Mouse (Mus musculus) right cerebral cortex, postnatal 36 days (tissue): ENCODE results near the gene 4930564D02Rik.

ENCODE experiments used
- DNase-seq, 2 experiments: peaks; one replicate each; pipeline ENCODE4 v3.0.0; 2022; ENCODE audit warnings: low spot score in 2 of 2, mixed read lengths in 1 of 2

4930564D02Rik gene

DNA sequence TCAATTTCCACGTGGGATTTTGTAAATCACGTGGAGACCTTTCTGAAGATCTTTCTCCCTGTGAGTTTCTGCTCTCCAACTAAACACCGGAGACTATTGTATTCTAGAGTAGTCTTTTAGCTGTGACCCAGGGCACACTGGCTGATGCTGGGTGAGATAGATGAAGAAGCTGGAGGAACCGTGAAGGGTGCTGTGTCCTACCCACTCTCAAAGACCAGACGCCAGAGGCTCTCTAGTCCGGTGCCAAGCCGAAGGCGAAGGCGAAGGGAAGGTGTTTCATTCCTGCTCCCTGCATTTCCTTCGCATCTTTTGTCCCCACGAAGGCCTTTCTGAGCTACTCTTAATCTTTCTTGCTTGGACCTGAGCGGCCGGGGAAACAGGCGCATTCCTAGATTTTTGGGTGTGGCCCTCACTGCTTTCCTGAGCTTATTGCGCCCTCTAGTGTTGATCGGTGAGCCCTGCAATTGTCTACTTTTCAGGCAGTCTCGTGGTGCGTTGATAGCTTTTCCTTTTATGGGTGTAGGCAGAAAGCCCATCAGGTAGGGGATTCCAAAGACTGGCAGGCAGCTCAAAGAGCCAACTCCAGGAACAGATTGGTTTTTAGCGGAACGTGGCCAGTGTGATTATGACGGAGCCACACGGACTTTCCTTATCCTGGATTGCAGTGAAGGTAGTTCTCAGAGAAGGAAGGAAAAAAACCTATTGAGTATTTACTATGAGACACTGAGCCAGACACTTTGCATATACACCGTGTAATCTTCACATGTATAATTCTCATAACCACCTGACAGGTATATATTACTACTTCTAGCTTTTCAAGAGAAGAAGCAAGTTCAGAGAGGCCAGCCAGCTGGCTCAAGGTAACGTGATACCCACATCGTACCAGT is 7.8 kb upstream of the 4930564D02Rik start:
- DNase-seq: peak; percentile 71 to 78

DNA sequence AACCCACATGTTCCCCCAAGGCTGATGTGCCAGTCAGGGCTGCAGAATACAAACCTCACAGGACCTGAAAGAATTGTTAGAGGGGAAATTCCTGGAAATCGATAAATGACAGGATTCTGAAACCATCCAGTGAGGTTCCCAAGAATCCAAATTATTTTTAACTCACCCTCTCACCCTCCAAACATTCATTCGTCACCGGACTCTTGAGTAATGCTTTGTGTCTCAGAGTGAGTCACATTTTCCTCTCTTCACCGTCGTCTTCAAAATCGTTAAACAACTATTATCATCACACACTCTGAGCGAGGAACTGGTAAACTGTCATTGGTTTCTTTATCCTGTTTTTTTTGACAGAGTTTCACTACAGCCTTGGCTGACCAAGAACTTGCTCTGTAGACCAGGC is 6.7 kb upstream of the 4930564D02Rik start:
- no peak for DNase-seq

DNA sequence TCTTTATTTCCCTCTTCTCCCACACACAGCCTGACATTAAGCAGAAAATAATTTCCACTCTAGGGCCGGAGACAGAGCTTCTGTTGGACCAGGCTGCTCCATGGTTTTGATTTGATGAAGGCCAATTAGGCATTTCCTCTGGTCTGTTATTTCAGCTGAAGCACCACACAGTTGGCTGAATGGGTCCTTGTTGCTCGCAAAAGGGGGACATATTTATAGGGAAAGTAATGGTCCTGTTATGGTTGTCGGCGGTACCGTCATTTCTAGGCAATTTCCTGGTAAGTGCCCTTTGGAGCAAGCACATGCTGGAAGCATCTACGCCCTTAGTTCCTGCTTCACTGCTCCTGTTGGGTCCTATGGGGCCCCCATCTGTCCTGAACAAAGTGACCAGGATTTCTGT is 5.7 kb upstream of the 4930564D02Rik start:
- DNase-seq: no peak

DNA sequence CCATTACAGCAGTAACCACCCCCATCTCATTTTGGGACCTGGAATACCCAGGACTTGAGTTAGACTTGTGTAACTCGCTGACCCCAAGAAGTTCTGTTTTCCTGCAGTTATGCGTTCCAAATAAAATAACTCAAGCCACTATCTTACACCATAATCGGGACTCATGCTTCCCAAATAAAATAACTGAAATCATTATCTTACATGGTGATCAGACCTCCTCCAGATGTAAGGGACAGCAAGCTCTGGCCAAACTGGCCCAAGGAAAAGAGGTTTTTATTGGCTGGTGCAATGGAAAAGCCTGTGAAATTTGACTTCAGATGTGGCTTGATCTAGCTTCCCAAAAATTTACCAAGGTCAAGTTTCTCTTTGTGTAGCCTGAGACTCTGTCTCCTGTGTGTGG is 5.1 kb upstream of the 4930564D02Rik start:
- DNase-seq: no peak

DNA sequence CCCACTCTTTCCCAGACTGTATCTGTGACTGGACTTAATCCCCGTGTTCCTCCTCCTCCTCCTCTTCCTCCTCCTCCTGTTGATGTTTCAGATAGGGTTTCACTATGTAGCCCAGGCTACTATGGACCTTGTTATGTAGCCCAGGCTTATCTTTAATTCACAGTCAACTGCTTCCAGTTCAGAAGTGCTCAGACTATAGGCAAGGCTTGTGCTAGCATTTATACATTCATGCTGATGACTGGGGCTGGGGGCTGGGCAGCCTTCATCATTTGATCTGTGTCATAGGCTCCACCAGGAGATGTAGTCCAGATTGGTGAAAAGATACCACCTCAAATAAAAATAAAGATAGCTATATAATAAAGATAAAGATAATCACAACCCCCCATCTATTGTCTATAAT is 4.7 kb upstream of the 4930564D02Rik start:
- DNase-seq: no peak

DNA sequence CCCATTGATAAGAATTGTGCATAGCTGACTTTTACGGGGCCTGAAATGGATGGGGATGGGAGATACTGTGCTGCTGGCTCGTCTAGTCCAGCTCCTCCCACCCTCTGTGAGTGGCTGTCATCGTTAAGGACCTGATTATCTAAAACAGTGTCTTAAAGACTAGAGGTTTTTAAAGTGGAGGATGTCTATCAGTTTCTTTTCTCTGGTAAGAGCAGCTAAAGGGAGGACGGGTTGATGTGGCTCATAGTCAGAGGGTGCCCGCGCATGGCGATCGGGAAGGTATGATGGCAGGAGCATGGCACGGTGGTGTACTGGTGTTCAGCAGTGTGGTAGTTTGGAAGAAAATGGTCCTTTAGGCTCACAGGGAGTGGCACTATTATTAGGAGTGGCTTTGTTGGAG is 4.0 kb upstream of the 4930564D02Rik start:
- no peak for DNase-seq

DNA sequence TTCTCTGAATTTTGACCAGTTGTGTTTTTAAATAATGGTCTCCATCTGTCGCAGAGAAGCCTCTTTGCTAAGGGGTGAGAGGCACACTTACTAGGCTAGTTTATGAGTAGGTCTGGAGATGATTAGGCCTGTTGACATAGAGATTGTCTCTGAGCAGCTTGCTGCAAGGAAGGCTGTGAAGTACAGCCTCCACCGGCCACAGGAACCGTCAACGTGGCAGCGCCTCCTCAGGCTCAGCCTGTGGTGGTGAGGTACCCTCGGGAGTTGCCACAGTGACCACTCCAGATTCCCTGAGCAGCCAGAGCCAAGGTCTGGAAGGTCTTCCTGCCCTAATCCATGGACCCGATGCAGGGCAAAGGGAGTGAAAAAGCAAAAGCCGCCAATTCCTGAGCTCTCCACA is 3.9 kb downstream of the 4930564D02Rik start:
- DNase-seq: no peak

DNA sequence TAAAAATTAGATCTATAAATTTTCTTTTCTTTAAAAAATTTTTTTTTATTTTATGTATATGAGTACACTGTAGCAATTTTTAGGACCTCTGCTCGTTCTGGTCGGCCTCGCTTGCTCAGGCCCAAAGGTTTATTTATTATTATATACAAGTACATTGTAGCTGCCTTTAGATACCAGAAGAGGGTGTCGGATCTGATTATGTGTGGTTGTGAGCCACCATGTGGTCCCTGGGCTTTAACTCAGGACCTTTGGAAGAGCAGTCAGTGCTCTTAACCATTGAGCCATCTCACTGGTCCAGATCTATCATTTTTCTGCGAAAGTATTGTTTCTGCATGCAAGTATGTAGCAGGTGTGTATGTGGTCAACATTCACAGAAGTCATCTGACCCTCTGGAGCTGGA is 4.6 kb downstream of the 4930564D02Rik start:
- no peak for DNase-seq

DNA sequence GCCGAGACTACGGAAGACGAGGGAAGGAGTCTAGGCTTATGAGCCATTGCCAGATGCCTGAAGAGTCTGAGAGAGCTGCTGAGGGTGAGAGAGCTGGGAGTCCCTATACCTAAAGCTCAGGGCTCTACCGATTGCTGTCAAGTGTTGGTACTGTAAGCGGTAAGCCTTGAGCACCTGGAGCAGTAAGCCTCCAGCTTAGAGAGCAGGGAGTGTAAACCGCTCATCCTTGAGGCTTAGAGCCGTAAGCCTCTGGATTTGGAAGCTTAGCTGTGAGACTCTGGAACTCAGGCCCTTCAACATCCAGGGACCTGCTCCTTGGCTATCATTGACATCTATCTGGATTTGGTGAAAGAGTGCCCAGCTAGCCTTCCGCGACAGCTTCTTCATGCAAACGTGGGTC is 5.9 kb downstream of the 4930564D02Rik start:
- no peak for DNase-seq

DNA sequence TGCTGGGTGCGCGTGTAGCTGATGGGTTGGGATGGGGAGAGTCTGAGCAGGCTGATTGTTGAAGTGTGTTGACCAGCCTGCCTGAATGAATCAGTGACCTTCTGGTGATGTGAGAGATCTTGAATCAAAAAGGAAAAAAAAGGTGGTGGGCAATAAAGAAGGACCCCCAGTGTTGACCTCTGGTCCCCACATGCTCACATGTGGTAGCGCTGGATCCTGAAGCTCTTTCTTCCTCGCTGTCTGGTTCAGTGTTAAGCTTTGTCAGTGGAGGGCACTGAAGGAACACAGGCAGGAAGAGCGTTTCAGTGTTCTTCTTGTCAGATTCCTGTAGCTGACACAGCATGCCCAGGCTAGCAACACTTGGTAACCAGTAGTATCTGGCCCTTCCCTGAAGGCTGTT is 9.2 kb downstream of the 4930564D02Rik start:
- no peak for DNase-seq

DNA sequence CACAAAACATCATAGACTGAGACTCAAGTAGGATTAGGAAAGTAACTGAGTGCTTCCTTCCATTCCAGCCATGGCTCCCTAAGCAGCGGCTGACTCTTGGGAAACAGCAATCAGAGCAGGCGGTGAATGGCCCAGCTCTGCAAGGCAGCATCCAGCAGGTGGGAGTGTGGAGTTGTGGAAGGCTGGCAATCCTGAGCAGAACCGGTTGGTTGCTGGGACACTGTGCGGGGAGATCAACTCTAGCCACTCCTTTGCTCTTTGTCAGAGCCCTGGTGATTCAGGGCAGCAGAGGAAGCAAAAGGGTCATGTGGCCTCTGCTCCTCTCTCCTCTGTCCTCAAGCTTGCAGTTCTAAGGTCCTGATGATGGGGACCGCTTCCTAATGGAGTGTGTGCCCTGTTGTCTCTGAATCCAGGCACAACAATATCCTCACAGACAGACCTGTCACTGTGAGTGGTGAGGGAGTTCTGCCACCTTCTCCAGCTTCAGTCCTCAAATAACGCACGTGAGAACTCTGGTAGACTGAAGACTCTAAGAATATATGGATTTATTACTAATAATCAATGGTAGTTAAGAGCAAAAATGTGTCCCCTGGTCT is 11.7 kb downstream of the 4930564D02Rik start:
- peak; percentile 55 to 61 for DNase-seq

DNA sequence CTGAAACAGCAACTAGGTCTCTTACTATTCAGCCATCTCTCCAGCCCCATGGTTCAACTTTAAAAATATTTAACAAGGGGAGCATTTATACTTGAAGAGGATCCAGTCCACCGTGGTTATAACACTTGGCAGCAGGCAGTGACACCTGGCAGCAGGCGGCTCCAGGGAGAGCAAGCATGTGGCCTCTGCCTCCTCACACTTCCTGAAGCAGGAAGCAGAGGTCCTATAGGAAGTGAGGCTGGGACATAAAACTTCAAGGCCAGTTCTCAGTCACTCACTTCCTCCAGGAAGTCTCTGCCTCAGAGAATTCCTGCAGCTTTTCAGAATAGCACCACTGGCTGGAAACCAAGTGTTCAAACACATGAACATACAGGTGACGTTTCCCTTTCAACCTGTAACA is 20.7 kb downstream of the 4930564D02Rik start:
- no peak for DNase-seq

DNA sequence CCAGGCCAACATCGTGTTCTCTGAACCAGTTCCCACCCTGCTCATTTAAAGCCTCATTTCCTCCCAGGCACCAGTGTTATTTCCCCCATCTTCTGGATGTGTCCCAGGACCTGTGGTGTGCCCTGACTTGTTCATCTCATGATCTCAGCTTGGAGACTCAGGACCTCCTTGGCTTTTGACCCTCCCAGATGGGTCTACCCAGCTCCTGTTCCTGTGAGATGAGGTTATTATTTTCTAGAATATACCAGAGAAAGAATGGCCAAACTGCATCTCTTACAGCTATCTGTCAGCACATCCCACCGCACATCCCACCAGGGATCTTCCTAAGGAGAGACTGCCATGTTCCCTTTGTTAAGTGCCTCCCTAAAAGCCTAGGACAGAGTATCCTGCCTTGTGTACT is 22.0 kb downstream of the 4930564D02Rik start:
- DNase-seq: no peak

DNA sequence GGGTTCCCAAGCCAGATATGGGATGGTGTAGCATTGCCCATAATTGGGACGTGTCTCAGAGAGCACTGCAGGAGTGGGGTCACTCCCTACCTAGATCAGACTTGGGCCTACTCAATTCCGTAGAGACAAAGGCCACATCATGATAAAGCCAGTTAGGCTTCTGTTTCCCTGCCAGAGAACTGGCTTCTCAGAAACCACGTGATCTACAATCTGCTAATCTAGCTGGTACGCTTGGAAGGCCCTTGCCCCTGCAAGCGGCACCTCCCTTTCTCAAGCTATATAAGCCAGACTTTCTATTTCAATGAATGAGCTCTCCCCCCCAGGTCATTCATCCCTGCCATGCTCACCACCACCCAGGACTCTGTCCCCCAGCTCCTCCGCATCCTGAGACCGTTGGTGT is 23.5 kb downstream of the 4930564D02Rik start:
- DNase-seq: no peak

DNA sequence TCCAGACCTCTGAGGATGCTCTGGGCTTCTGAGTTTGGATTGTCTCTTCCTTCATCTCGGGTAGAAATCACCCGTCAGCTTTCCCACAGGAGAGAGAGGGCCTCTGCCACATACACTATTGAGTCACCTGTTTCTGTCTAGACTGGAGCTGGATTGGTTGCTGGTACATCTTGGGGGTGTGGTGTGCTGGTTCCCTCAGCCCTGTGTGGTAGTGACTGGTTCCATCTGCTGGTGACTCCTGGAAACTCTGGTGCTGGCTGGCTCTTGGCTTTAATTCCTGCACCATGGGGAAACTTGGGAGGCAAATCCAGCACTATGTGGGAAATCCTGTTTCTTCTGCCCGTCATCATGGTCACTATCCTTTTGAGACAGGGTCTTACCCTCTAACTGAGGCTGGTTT is 24.3 kb downstream of the 4930564D02Rik start:
- peak; percentile 22 to 32 for DNase-seq

DNA sequence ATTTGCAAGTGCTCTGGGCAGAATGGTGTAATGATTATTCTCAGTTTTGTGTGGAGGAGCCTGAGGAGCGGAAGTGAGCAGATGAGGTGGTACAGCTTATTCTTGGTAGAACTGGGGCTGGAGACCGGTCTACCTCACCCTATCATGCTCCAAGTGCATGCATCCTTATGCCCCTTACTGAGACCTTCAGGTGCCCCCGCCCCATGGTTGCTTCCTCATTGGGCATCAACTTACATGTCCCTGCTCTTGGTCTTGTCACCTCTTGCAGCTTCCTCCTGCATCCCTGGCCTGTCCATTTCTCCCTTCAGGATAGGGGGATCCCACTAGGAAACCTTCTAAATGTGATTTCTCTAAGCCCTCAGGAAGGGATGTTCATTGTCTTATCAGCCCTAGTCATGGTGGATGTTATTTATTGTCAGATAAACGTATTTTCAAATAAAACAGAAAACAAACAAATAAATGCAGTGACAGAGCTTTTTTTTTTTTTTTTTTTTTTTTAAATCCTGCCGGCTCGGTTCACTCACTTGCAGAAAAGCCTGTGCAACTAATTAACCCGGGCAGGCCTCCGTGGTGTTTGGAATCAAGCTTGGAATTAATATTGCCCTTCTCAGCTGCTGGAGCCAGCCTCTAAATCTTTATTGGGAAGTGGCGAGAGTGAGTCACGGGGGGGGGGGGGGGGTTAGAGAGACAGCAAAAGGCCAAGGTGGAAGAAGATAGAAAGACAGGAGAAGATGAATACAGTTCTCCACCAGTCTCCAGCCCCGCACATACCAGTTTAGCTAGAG is 26.3 kb downstream of the 4930564D02Rik start:
- DNase-seq: no peak

DNA sequence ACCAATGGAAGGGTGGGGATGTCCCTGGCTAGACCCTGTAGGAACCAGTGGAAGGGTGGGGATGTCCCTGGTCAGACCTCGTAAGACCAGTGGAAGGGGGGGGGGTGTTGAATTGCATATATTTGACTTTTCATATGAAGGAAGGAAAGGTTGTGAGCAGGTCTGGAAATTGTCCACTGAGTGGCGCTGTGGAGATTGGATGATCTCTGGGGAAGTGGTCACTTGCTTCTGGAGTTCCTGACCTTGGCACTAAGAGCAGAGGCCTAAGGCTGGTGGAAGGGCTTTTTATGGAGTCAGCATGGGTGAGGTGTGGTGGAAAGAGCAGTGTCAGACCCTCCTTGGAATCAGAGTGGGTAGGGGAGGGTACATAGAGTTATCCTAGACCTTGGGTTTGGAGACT is 27.8 kb downstream of the 4930564D02Rik start:
- no peak for DNase-seq

DNA sequence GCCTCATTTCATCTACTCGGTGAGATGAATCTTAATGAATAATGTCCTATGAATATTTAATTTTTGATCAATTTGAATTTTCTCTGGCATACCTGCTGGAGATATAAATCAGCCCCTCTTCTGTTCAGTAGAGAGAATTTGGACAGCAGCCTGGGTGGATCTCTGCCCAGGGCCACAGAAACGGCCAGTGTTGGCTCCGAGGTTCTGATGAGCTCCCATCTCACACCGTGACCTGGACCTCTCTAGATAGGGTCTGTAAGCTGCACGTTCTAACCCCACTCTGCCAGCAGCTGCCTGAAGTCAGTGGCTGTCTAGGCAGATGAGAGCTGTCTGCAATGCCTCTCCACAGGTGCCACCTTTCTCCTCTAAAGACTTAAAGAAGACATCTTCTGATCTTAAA is 28.4 kb downstream of the 4930564D02Rik start:
- no peak for DNase-seq

DNA sequence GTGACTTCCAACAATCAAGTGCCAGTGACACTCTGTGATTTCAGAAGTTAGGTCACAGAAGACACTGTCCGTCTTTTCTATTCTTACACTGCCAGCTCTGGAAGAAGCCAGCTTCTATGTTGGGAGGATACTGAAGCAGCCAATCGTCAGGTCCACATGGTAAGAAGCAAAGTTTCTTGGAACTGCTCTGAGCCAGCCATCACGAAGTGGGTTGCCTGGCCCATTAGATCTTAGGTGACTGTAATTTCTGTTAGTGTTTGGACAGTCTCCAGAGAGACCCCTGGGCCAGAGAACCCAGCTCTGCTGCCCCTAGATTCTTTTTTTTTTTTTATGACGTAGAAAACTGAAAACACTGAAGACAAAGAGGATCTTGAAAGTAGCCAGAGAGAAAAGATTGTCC is 30.9 kb downstream of the 4930564D02Rik start:
- DNase-seq: no peak

DNA sequence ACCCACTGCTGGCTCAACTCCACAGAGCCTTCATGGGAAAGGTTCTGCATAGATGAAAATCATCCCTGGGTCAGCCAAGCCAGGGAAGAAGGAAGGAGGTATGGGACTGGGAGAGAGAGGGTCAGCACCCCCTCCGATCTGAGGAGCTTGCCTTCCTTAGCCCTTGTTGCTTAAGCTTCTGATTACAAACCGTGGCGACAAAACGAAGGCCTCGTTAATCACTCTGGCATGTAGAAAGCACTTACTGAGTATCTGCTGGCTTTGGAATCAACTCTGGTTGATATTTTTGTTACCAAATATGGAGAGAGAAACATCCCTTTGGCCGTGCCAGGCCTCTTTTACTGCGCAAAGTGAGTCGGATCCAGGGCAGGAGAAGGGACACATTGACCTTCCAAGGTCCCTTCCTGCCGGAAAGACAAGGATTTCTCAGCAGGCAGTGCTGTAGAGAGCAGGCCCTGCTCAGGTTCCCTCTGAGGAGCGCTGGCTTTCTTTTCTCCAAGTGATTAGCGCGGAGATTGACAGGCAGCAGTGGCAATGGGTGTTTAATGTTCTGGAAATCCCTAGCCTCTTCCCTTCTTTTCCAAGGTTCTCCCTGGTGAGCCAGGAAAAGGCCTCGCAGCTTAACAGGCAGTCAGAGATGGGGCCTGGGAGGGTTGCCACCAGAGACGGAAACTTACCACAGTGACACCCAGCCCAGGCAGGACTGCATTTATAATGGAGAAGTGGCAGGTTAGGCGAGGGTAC is 33.1 kb downstream of the 4930564D02Rik start:
- DNase-seq: no peak

DNA sequence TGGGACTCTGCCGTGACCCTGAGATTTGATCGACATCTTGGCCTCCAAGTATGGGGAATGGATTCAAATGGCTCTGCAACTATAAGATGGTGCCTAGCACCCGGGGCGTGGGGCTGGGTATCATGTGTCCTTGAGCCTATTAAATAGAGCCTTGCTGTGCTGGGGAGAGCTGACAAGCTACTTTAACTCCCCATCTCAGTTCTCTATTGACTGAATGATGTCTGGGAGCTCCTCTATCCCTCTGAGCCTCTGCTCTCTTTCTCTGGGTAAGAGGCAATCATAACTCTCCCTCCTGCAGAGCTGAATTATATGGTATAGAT is 33.6 kb downstream of the 4930564D02Rik start:
- DNase-seq: no peak

DNA sequence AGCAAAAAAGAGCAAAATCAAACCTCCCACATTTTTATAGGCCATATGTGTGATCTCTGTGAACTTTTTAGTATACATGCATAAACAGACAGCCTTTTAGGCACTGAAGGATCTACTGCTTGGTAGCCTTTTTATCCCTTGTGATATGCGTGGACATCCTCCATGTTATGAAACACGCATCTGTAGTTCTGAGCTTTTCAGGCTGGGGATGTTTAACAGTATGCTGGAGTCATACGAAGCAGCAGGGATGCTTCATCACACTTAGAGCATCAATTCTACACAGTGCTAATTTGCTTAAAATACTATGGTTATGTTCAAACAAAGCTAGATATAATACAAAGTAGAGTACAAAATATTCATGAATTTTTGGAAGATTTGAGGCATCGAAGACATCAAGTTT is 39.2 kb downstream of the 4930564D02Rik start:
- DNase-seq: no peak
